Mouse (Mus musculus): ENCODE results near the gene Cox8a.

DNA sequence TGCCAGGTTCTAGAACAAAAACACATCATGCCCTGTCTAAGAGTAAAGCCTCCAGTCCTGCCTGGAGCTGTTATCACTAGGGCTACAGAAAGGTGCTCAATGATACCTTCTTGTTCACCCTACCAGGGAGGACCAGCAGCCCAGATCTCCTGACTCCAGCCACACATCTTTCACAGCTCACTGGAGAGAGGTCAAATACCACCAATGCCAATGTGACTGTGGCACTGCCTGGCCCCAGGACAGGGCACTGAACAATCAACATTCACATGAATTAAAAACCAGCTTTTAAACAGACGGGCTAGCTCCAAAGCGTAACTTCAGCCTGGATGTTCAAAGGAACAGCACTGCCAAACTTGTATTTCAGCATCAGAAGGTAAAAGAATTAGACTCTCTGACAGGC is 18.6 kb upstream of the Cox8a start:
- no peak for TF ChIP-seq GABPA (IDR thresholded peaks at IDR 0.05; ENCODE audit: low read depth, low read length)
- TF ChIP-seq CTCF (IDR thresholded peaks at IDR 0.05 in 2 of 3, conservative IDR thresholded peaks at IDR 0.05 in 1 of 3; ENCODE audit: control insufficient read depth in 1 of 3, insufficient read depth in 1 of 3, low read depth in 2 of 3, low read length in 3 of 3, poor library complexity in 1 of 3, severe bottlenecking in 1 of 3), result no peak
- TF ChIP-seq ZMIZ1 (IDR thresholded peaks at IDR 0.05; ENCODE audit: low read depth, low read length), result no peak

All from MEL (cell line).